Mouse (Mus musculus): ENCODE results near the gene Nckap5. TPM values are rescaled to one million over a fixed set of nuclear protein-coding genes. Genes with fewer than 3 reads are reported as not detected.

Nckap5 gene
- polyA plus RNA-seq, 1 experiment = not detected

DNA sequence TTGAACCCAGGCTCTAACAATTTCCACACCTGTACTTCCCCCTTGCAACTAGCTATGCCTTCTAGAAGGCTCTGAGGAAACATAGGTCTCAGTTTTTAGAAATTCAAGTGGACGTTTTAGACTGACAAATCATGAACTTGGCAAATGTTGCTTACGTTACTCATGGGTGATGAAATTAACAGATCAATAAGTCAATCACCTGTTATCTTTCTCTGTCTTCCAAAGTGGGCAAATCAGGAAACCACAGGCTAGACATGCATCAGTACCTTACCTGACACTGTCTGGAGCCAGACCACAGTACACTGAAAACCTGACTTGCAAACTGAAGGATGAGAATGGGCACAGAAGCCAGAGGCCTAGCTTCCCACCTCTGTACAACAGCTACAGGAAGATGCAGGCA, 529.5 kb downstream of the Nckap5 start:
- whole genome bisulfite sequencing = 75% methylated on average over 2 of the region's 2 CpGs
- Histone ChIP-seq H3K4me1 (ENCODE audit: control insufficient read depth, insufficient read depth, low read length) (no peaks in the 10 kb centered on the region), H3K4me3 (replicated peaks; ENCODE audit: control insufficient read depth, low read depth, low read length) (no peak overlapping the region), H3K27ac (ENCODE audit: control insufficient read depth, insufficient read depth, low read depth, low read length, poor library complexity) (no peak overlapping the region)
- TF ChIP-seq CTCF (IDR thresholded peaks at IDR 0.05; ENCODE audit: control insufficient read depth, insufficient read depth, low read length) (no peak), POLR2A (IDR thresholded peaks at IDR 0.05; ENCODE audit: borderline replicate concordance, control insufficient read depth, low read depth, low read length) (no peak)

GRCm38 (mm10) chr1:126264931-126265330, 565.7 kb downstream of the Nckap5 start:
- 69% methylated on average over 5 of the region's 5 CpGs for WGBS
- no peak overlapping the region for H3K4me3 ChIP-seq (replicated peaks; ENCODE audit: control insufficient read depth, low read depth, low read length)
- H3K4me1 ChIP-seq (ENCODE audit: control insufficient read depth, insufficient read depth, low read length) = no peaks in the 10 kb centered on the region
- TF ChIP-seq POLR2A (IDR thresholded peaks at IDR 0.05; ENCODE audit: borderline replicate concordance, control insufficient read depth, low read depth, low read length) (no peak), CTCF (IDR thresholded peaks at IDR 0.05; ENCODE audit: control insufficient read depth, insufficient read depth, low read length) (no peak)
- no peak overlapping the region for H3K27ac ChIP-seq (ENCODE audit: control insufficient read depth, insufficient read depth, low read depth, low read length, poor library complexity)

DNA sequence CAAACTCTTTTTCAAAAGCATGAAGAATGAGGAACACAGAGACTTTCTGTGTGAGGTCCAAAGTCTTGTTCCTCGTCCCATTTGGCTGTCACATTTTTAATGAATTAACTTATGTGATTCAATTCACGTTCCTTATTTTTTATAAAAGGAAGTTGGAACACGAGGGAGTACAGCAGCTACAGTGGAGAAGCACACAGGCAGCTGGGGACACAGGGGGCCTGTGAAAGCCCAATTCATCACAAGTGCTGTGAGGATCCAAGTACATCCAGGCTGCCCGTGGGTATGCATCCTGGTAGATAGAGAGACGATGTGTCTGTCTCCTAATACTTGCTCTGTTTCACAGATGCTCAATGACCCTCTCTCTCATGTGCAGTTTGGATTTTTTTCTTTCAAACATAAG, 576.2 kb downstream of the Nckap5 start:
- WGBS = 55% methylated on average over 5 of the region's 5 CpGs
- no peak overlapping the region for H3K4me3 ChIP-seq (replicated peaks; ENCODE audit: control insufficient read depth, low read depth, low read length)
- H3K27ac ChIP-seq (ENCODE audit: control insufficient read depth, insufficient read depth, low read depth, low read length, poor library complexity) = no peak overlapping the region

GRCm38 (mm10) chr1:126253934-126254333, 576.7 kb downstream of the Nckap5 start:
- WGBS = 84% methylated on average over 7 of the region's 7 CpGs
- no peak overlapping the region for H3K4me3 ChIP-seq (replicated peaks; ENCODE audit: control insufficient read depth, low read depth, low read length)
- no peaks in the 10 kb centered on the region for H3K4me1 ChIP-seq (ENCODE audit: control insufficient read depth, insufficient read depth, low read length)
- TF ChIP-seq CTCF (IDR thresholded peaks at IDR 0.05; ENCODE audit: control insufficient read depth, insufficient read depth, low read length) (no peak), POLR2A (IDR thresholded peaks at IDR 0.05; ENCODE audit: borderline replicate concordance, control insufficient read depth, low read depth, low read length) (no peak)
- H3K27ac ChIP-seq (ENCODE audit: control insufficient read depth, insufficient read depth, low read depth, low read length, poor library complexity) = no peak overlapping the region

More for the DNA sequence above, 576.2 kb downstream of the Nckap5 start:
- no peak for TF ChIP-seq POLR2A (IDR thresholded peaks at IDR 0.05; ENCODE audit: borderline replicate concordance, control insufficient read depth, low read depth, low read length)
- no peak for TF ChIP-seq CTCF (IDR thresholded peaks at IDR 0.05; ENCODE audit: control insufficient read depth, insufficient read depth, low read length)
- no peaks in the 10 kb centered on the region for H3K4me1 ChIP-seq (ENCODE audit: control insufficient read depth, insufficient read depth, low read length)

GRCm38 (mm10) chr1:126233196-126233595, 597.4 kb downstream of the Nckap5 start:
- TF ChIP-seq CTCF (IDR thresholded peaks at IDR 0.05; ENCODE audit: control insufficient read depth, insufficient read depth, low read length) (no peak), POLR2A (IDR thresholded peaks at IDR 0.05; ENCODE audit: borderline replicate concordance, control insufficient read depth, low read depth, low read length) (no peak)
- WGBS = 87% methylated on average over 4 of the region's 4 CpGs
- no peak overlapping the region for H3K27ac ChIP-seq (ENCODE audit: control insufficient read depth, insufficient read depth, low read depth, low read length, poor library complexity)

GRCm38 (mm10) chr1:126231199-126231598, 599.4 kb downstream of the Nckap5 start:
- WGBS = 76% methylated on average over 9 of the region's 9 CpGs
- Histone ChIP-seq H3K27ac (ENCODE audit: control insufficient read depth, insufficient read depth, low read depth, low read length, poor library complexity) (no peak overlapping the region), H3K4me1 (ENCODE audit: control insufficient read depth, insufficient read depth, low read length) (no peaks in the 10 kb centered on the region), H3K4me3 (replicated peaks; ENCODE audit: control insufficient read depth, low read depth, low read length) (no peak overlapping the region)
- no peak for TF ChIP-seq CTCF (IDR thresholded peaks at IDR 0.05; ENCODE audit: control insufficient read depth, insufficient read depth, low read length)
- TF ChIP-seq POLR2A (IDR thresholded peaks at IDR 0.05; ENCODE audit: borderline replicate concordance, control insufficient read depth, low read depth, low read length) = no peak

More at GRCm38 (mm10) chr1:126233196-126233595, 597.4 kb downstream of the Nckap5 start:
- Histone ChIP-seq H3K4me1 (ENCODE audit: control insufficient read depth, insufficient read depth, low read length) (no peaks in the 10 kb centered on the region), H3K4me3 (replicated peaks; ENCODE audit: control insufficient read depth, low read depth, low read length) (no peak overlapping the region)

DNA sequence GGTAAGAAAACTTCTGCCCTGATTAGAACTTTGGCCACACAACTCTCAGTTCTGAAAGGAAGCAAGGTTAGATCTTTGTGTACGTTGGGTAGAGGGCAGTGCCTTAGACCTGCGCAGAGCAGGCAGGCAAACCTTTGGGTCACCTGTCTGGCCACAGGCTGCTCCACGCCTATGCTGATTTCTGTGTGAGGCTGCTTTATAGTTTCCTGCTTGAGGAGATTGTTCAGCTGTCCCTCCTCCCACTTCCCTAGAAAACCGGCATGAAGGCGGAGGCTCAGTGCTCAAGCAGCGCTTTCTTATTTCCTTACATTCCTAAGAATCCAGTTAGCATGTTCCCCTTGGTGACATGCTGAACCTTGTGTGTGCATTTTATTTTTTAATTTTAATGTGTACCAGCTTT, 620.4 kb downstream of the Nckap5 start:
- 44% methylated on average over 6 of the region's 6 CpGs for WGBS
- no peak for TF ChIP-seq POLR2A (IDR thresholded peaks at IDR 0.05; ENCODE audit: borderline replicate concordance, control insufficient read depth, low read depth, low read length)
- TF ChIP-seq CTCF (IDR thresholded peaks at IDR 0.05; ENCODE audit: control insufficient read depth, insufficient read depth, low read length) = no peak

DNA sequence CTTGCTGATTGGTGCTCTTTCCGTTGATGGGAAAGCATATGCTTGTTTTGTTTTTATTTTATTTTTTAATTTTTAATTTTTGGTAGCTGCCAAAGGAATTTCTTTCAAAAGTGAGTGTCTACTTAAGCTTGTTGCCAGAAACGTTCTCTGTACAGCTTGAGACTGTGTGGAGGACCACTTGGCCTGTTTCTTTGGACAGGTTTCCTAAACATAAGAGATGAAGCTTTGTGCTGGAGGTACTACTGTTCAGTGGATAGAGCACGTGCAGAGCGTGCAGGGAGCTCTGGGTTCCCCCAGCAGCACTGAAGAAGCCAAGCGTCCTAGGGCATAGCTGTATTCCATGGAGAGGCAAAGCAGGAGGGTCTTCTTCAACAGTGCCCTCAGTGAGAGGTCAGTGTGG, 620.9 kb downstream of the Nckap5 start:
- 73% methylated on average over 5 of the region's 5 CpGs for WGBS
- Histone ChIP-seq H3K27ac (ENCODE audit: control insufficient read depth, insufficient read depth, low read depth, low read length, poor library complexity) (no peak overlapping the region), H3K4me1 (ENCODE audit: control insufficient read depth, insufficient read depth, low read length) (no peaks in the 10 kb centered on the region), H3K4me3 (replicated peaks; ENCODE audit: control insufficient read depth, low read depth, low read length) (no peak overlapping the region)
- TF ChIP-seq POLR2A (IDR thresholded peaks at IDR 0.05; ENCODE audit: borderline replicate concordance, control insufficient read depth, low read depth, low read length) (no peak), CTCF (IDR thresholded peaks at IDR 0.05; ENCODE audit: control insufficient read depth, insufficient read depth, low read length) (no peak)

More for the DNA sequence above, 620.4 kb downstream of the Nckap5 start:
- Histone ChIP-seq H3K4me1 (ENCODE audit: control insufficient read depth, insufficient read depth, low read length) (no peaks in the 10 kb centered on the region), H3K27ac (ENCODE audit: control insufficient read depth, insufficient read depth, low read depth, low read length, poor library complexity) (no peak overlapping the region), H3K4me3 (replicated peaks; ENCODE audit: control insufficient read depth, low read depth, low read length) (no peak overlapping the region)

DNA sequence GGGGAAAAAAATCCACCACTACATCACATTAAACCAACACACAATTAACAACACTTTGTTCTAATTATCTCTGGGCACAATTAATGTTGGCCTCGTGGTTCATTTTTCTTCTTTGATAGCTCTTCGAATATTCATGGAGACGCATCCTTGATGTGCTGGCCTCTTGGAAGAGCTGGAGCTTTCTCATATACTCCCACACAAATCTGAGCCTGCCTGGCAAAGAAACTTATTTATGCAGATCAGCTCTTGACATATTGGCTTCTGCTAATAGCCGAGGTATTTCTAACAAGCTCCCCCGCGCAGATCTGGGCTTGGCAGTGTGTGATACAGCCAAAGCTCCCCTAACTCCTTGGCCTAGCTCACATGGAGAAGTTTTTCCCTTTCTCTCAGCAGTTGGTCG, 621.5 kb downstream of the Nckap5 start:
- no peak for TF ChIP-seq POLR2A (IDR thresholded peaks at IDR 0.05; ENCODE audit: borderline replicate concordance, control insufficient read depth, low read depth, low read length)
- no peak for TF ChIP-seq CTCF (IDR thresholded peaks at IDR 0.05; ENCODE audit: control insufficient read depth, insufficient read depth, low read length)
- WGBS = 88% methylated on average over 7 of the region's 7 CpGs
- Histone ChIP-seq H3K4me1 (ENCODE audit: control insufficient read depth, insufficient read depth, low read length) (no peaks in the 10 kb centered on the region), H3K27ac (ENCODE audit: control insufficient read depth, insufficient read depth, low read depth, low read length, poor library complexity) (no peak overlapping the region), H3K4me3 (replicated peaks; ENCODE audit: control insufficient read depth, low read depth, low read length) (no peak overlapping the region)
